Mouse (Mus musculus): ENCODE results near the gene Tmed6. TPM values are rescaled to one million over a fixed set of nuclear protein-coding genes. Genes with fewer than 3 reads are reported as not detected.
A peak's percentile ranks its signal among the peaks of the same experiment; 100 is the strongest.
"Not testable (repeated sequence)": the region's sequence is repeated elsewhere in the genome, so short reads cannot be mapped to it uniquely, and the experiment has no call there.

The Tmed6 gene
- polyA plus RNA-seq, 1 experiment from 2014 or later = not detected

GRCm38 (mm10) chr8:107056076-107056972 is 9.1 kb downstream of the Tmed6 start, which contains the start of the genes Cog8 and Nip7:
Gene Cog8 (minus strand): TSS chr8:107056689.
Gene Nip7 (plus strand): TSS chr8:107056877.
- H3K27ac ChIP-seq = peak within 1 kb of the TSS; percentile 84
- peak; percentile 97 for ATAC-seq
- H3K36me3 ChIP-seq = peaks cover 55% of the 10 kb centered on the region
- H3K27me3 ChIP-seq = no peaks in the 10 kb centered on the region
- no peaks in the 10 kb centered on the region for H3K9me3 ChIP-seq
- H3K4me3 ChIP-seq (replicated peaks) = peak within 1 kb of the TSS; percentile 71
- peak within 1 kb of the TSS; percentile 90 for H3K9ac ChIP-seq (replicated peaks)
- WGBS = under 1% methylated on average over 88 of the region's 88 CpGs
- H3K4me2 ChIP-seq (replicated peaks) = peak within 1 kb of the TSS; percentile 98
- H3K4me1 ChIP-seq (replicated peaks) = peaks cover 29% of the 10 kb centered on the region

- no peaks in the 10 kb centered on the region for H3K27me3 ChIP-seq
- ATAC-seq = no peak
- no peak overlapping the region for H3K27ac ChIP-seq
- no peak overlapping the region for H3K4me2 ChIP-seq (replicated peaks)
- 96% methylated on average over 8 of the region's 8 CpGs for WGBS
- H3K36me3 ChIP-seq = peaks cover 58% of the 10 kb centered on the region
- H3K4me3 ChIP-seq (replicated peaks) = no peak overlapping the region
- no peak overlapping the region for H3K9ac ChIP-seq (replicated peaks)
- no peaks in the 10 kb centered on the region for H3K9me3 ChIP-seq
- peaks cover 36% of the 10 kb centered on the region for H3K4me1 ChIP-seq (replicated peaks)
These were observed 13.4 kb downstream of the Tmed6 start for GRCm38 (mm10) chr8:107052046-107052445.

- 97% methylated on average over 4 of the region's 4 CpGs for WGBS
- no peaks in the 10 kb centered on the region for H3K27me3 ChIP-seq
- peaks cover 81% of the 10 kb centered on the region for H3K36me3 ChIP-seq
- H3K4me2 ChIP-seq (replicated peaks) = peak overlapping the region; percentile 78
- no peaks in the 10 kb centered on the region for H3K9me3 ChIP-seq
- no peak overlapping the region for H3K9ac ChIP-seq (replicated peaks)
- no peak for ATAC-seq
- peaks cover 24% of the 10 kb centered on the region for H3K4me1 ChIP-seq (replicated peaks)
- H3K27ac ChIP-seq = no peak overlapping the region
- H3K4me3 ChIP-seq (replicated peaks) = peak overlapping the region; percentile 79
These were observed 16.0 kb downstream of the Tmed6 start for GRCm38 (mm10) chr8:107049480-107049879.

- peak; percentile 89 for ATAC-seq
- under 1% methylated on average over 87 of the region's 87 CpGs for WGBS
These were observed 17.1 kb downstream of the Tmed6 start, which contains the start of gene Pdf for GRCm38 (mm10) chr8:107048061-107048941. Gene Pdf (minus strand): TSS chr8:107048614.

GRCm38 (mm10) chr8:107046976-107047375 is 18.5 kb downstream of the Tmed6 start:
- WGBS = 91% methylated on average over 5 of the region's 5 CpGs
- Histone ChIP-seq H3K4me2 (replicated peaks) (no peak overlapping the region; the same call in 1 of the 2 replicates), H3K4me3 (replicated peaks) (no peak overlapping the region), H3K9me3 (no peaks in the 10 kb centered on the region), H3K4me1 (replicated peaks) (peaks cover 24% of the 10 kb centered on the region), H3K36me3 (peaks cover 81% of the 10 kb centered on the region), H3K27ac (no peak overlapping the region), H3K27me3 (no peaks in the 10 kb centered on the region), H3K9ac (replicated peaks) (no peak overlapping the region)
- ATAC-seq = no peak

More at GRCm38 (mm10) chr8:107048061-107048941, 17.1 kb downstream of the Tmed6 start, which contains the start of gene Pdf:
- Histone ChIP-seq H3K27ac (peak within 1 kb of the TSS; percentile 91), H3K4me2 (replicated peaks) (peak within 1 kb of the TSS; percentile 78), H3K4me3 (replicated peaks) (peak within 1 kb of the TSS; percentile 79), H3K36me3 (peaks cover 81% of the 10 kb centered on the region), H3K4me1 (replicated peaks) (peaks cover 24% of the 10 kb centered on the region), H3K9ac (replicated peaks) (peak within 1 kb of the TSS; percentile 82), H3K27me3 (no peaks in the 10 kb centered on the region), H3K9me3 (no peaks in the 10 kb centered on the region)

- Histone ChIP-seq H3K36me3 (peaks cover 81% of the 10 kb centered on the region), H3K4me3 (replicated peaks) (no peak overlapping the region)
- 91% methylated on average over 6 of the region's 6 CpGs for WGBS
These were observed 20.0 kb downstream of the Tmed6 start for GRCm38 (mm10) chr8:107045478-107045877.

GRCm38 (mm10) chr8:107040632-107041031 is 24.8 kb downstream of the Tmed6 start:
- Histone ChIP-seq H3K27ac (no peak overlapping the region), H3K36me3 (peaks cover 87% of the 10 kb centered on the region), H3K9ac (replicated peaks) (no peak overlapping the region), H3K9me3 (no peaks in the 10 kb centered on the region), H3K4me2 (replicated peaks) (no peak overlapping the region), H3K4me3 (replicated peaks) (no peak overlapping the region), H3K27me3 (no peaks in the 10 kb centered on the region), H3K4me1 (replicated peaks) (no peaks in the 10 kb centered on the region)
- 88% methylated on average over 7 of the region's 7 CpGs for WGBS
- ATAC-seq = no peak

More at GRCm38 (mm10) chr8:107045478-107045877, 20.0 kb downstream of the Tmed6 start:
- Histone ChIP-seq H3K4me2 (replicated peaks) (no peak overlapping the region), H3K9me3 (no peaks in the 10 kb centered on the region), H3K9ac (replicated peaks) (no peak overlapping the region), H3K27me3 (no peaks in the 10 kb centered on the region), H3K4me1 (replicated peaks) (peaks cover 24% of the 10 kb centered on the region), H3K27ac (no peak overlapping the region)
- ATAC-seq = no peak

- 88% methylated on average over 8 of the region's 8 CpGs for WGBS
- H3K36me3 ChIP-seq = peaks cover 49% of the 10 kb centered on the region
These were observed 28.8 kb downstream of the Tmed6 start for GRCm38 (mm10) chr8:107036626-107037025.

GRCm38 (mm10) chr8:107035641-107036040 is 29.8 kb downstream of the Tmed6 start:
- peaks cover 27% of the 10 kb centered on the region for H3K4me1 ChIP-seq (replicated peaks)
- no peak overlapping the region for H3K9ac ChIP-seq (replicated peaks)
- 90% methylated on average over 3 of the region's 3 CpGs for WGBS
- no peak overlapping the region for H3K27ac ChIP-seq
- no peak overlapping the region for H3K4me3 ChIP-seq (replicated peaks)
- ATAC-seq = no peak
- H3K4me2 ChIP-seq (replicated peaks) = no peak overlapping the region
- no peaks in the 10 kb centered on the region for H3K9me3 ChIP-seq
- H3K27me3 ChIP-seq = no peaks in the 10 kb centered on the region
- H3K36me3 ChIP-seq = peaks cover 39% of the 10 kb centered on the region

More at GRCm38 (mm10) chr8:107036626-107037025, 28.8 kb downstream of the Tmed6 start:
- Histone ChIP-seq H3K9ac (replicated peaks) (no peak overlapping the region), H3K27ac (no peak overlapping the region), H3K27me3 (no peaks in the 10 kb centered on the region), H3K9me3 (no peaks in the 10 kb centered on the region), H3K4me1 (replicated peaks) (peaks cover 27% of the 10 kb centered on the region), H3K4me3 (replicated peaks) (no peak overlapping the region), H3K4me2 (replicated peaks) (no peak overlapping the region)
- no peak for ATAC-seq

- not testable (repeated sequence) for H3K9me3 ChIP-seq; H3K4me2 ChIP-seq (replicated peaks); H3K4me3 ChIP-seq (replicated peaks); H3K27me3 ChIP-seq; ATAC-seq; H3K9ac ChIP-seq (replicated peaks); H3K27ac ChIP-seq
- H3K36me3 ChIP-seq = peaks cover 19% of the 10 kb centered on the region
- peaks cover 27% of the 10 kb centered on the region for H3K4me1 ChIP-seq (replicated peaks)
- WGBS = 94% methylated on average over 2 of the region's 2 CpGs
These were observed 31.8 kb downstream of the Tmed6 start for GRCm38 (mm10) chr8:107033609-107034008.

GRCm38 (mm10) chr8:107031577-107032090 is 33.8 kb downstream of the Tmed6 start:
- Histone ChIP-seq H3K27me3 (no peaks in the 10 kb centered on the region), H3K4me1 (replicated peaks) (peaks cover 27% of the 10 kb centered on the region), H3K36me3 (peaks cover 7% of the 10 kb centered on the region), H3K4me3 (replicated peaks) (peak overlapping the region; percentile 79), H3K9me3 (no peaks in the 10 kb centered on the region), H3K27ac (peak overlapping the region; percentile 82), H3K9ac (replicated peaks) (peak overlapping the region; percentile 95), H3K4me2 (replicated peaks) (peak overlapping the region; percentile 85)
- ATAC-seq = no peak
- WGBS = 0% methylated on average over 40 of the region's 40 CpGs
